ENCODE assay signal across 9 mouse cellular contexts in the genomic region with DNA sequence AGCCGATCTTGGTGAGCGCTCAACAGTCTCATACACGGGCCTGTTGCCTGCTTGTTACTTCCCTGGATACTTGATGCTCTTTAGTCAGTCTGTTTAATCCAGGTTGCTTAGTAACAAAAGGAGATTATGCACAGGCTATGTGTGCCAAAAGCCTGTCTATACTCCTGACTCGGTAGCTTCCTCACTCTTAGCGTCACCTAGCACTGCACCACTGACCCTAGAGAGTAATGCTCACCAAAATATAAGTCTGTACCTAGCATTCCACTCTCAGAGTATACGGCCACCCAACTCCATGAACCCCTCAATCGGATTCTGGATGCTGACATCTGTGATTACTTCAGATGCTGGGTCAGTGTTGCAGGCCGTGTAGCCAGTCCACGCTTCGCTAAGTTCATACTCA.
"Had no signal": no experiment of that assay in that cellular context is flagged by ENCODE, and none has a peak within 500 bp of the region (broad histone marks: within the 10 kb centered on the region; RNA-seq: fewer than 3 reads in every experiment).

No protein-coding gene starts in this region.

- H3K4me3 ChIP-seq: layer of hippocampus, adult 2 months; limb, embryonic 13.5 days; neural tube, embryonic 13.5 days had no signal

- DNase-seq: kidney, adult 11 months; kidney, postnatal 10 days; kidney, postnatal 4 days; lung, adult 18-20 months; thymus, postnatal 4 days had no signal

- H3K27ac ChIP-seq: layer of hippocampus, adult 2 months; limb, embryonic 13.5 days; liver, embryonic 14.5 days; neural tube, embryonic 13.5 days had no signal

- H3K27me3 ChIP-seq: limb, embryonic 13.5 days; neural tube, embryonic 13.5 days had no signal

- H3K9me3 ChIP-seq: limb, embryonic 13.5 days; neural tube, embryonic 13.5 days had no signal

- H3K36me3 ChIP-seq: limb, embryonic 13.5 days; neural tube, embryonic 13.5 days had no signal

- H3K4me2 ChIP-seq: limb, embryonic 13.5 days; neural tube, embryonic 13.5 days had no signal

- H3K9ac ChIP-seq: limb, embryonic 13.5 days; liver, embryonic 14.5 days; neural tube, embryonic 13.5 days had no signal
